Mouse (Mus musculus): ENCODE measurements around the gene 1700001O22Rik. TPM values are rescaled to one million over a fixed set of nuclear protein-coding genes. Genes with fewer than 3 reads are reported as not detected.
A peak's percentile ranks its signal among the peaks of the same experiment; 100 is the strongest.

The 1700001O22Rik gene
- polyA plus RNA-seq, 1 experiment = not detected

- no peak overlapping the region for H3K4me3 ChIP-seq (ENCODE audit: insufficient read depth, low read depth, low read length)
- no peak overlapping the region for H3K27ac ChIP-seq (replicated peaks; ENCODE audit: low read depth, low read length)
- 0 out of 2 replicates have a peak, but pooled peaks cover 3% of the 10 kb centered on the region for H3K4me1 ChIP-seq (ENCODE audit: control insufficient read depth, insufficient read depth, insufficient read length, low read length)
Observed at GRCm38 (mm10) chr2:30799456-30799855, 4.0 kb downstream of the 1700001O22Rik start.

GRCm38 (mm10) chr2:30796382-30796781 is 7.1 kb downstream of the 1700001O22Rik start:
- H3K4me3 ChIP-seq (ENCODE audit: insufficient read depth, low read depth, low read length) = no peak overlapping the region
- no peak overlapping the region for H3K27ac ChIP-seq (replicated peaks; ENCODE audit: low read depth, low read length)

GRCm38 (mm10) chr2:30795889-30796275 is 7.6 kb downstream of the 1700001O22Rik start:
- H3K4me3 ChIP-seq (ENCODE audit: insufficient read depth, low read depth, low read length) = no peak overlapping the region
- H3K4me1 ChIP-seq (ENCODE audit: control insufficient read depth, insufficient read depth, insufficient read length, low read length) = no peaks in the 10 kb centered on the region
- H3K27ac ChIP-seq (replicated peaks; ENCODE audit: low read depth, low read length) = no peak overlapping the region

More at GRCm38 (mm10) chr2:30796382-30796781, 7.1 kb downstream of the 1700001O22Rik start:
- H3K4me1 ChIP-seq (ENCODE audit: control insufficient read depth, insufficient read depth, insufficient read length, low read length) = no peaks in the 10 kb centered on the region

- no peaks in the 10 kb centered on the region for H3K4me1 ChIP-seq (ENCODE audit: control insufficient read depth, insufficient read depth, insufficient read length, low read length)
- H3K27ac ChIP-seq (replicated peaks; ENCODE audit: low read depth, low read length) = no peak overlapping the region
- H3K4me3 ChIP-seq (ENCODE audit: insufficient read depth, low read depth, low read length) = no peak overlapping the region
Observed at GRCm38 (mm10) chr2:30795271-30795888, 8.1 kb downstream of the 1700001O22Rik start.

GRCm38 (mm10) chr2:30794179-30795108 is 9.0 kb downstream of the 1700001O22Rik start:
- no peaks in the 10 kb centered on the region for H3K4me1 ChIP-seq (ENCODE audit: control insufficient read depth, insufficient read depth, insufficient read length, low read length)
- peak overlapping the region; percentile 77 for H3K27ac ChIP-seq (replicated peaks; ENCODE audit: low read depth, low read length)
- H3K4me3 ChIP-seq (ENCODE audit: insufficient read depth, low read depth, low read length) = peak overlapping the region; percentile 66

- no peak overlapping the region for H3K4me3 ChIP-seq (ENCODE audit: insufficient read depth, low read depth, low read length)
- no peak overlapping the region for H3K27ac ChIP-seq (replicated peaks; ENCODE audit: low read depth, low read length)
- no peaks in the 10 kb centered on the region for H3K4me1 ChIP-seq (ENCODE audit: control insufficient read depth, insufficient read depth, insufficient read length, low read length)
Observed at GRCm38 (mm10) chr2:30792061-30792460, 11.4 kb downstream of the 1700001O22Rik start.

- Histone ChIP-seq H3K4me1 (ENCODE audit: control insufficient read depth, insufficient read depth, insufficient read length, low read length) (peaks cover 8% of the 10 kb centered on the region), H3K4me3 (ENCODE audit: insufficient read depth, low read depth, low read length) (no peak overlapping the region), H3K27ac (replicated peaks; ENCODE audit: low read depth, low read length) (no peak overlapping the region)
Observed at GRCm38 (mm10) chr2:30787466-30787865, 16.0 kb downstream of the 1700001O22Rik start.

GRCm38 (mm10) chr2:30784078-30784994 is 19.1 kb downstream of the 1700001O22Rik start:
- Histone ChIP-seq H3K4me3 (ENCODE audit: insufficient read depth, low read depth, low read length) (peak overlapping the region; percentile 31), H3K4me1 (ENCODE audit: control insufficient read depth, insufficient read depth, insufficient read length, low read length) (peaks cover 8% of the 10 kb centered on the region), H3K27ac (replicated peaks; ENCODE audit: low read depth, low read length) (no peak overlapping the region)

GRCm38 (mm10) chr2:30783346-30783745 is 20.1 kb downstream of the 1700001O22Rik start:
- H3K27ac ChIP-seq (replicated peaks; ENCODE audit: low read depth, low read length) = peak overlapping the region; percentile 67
- no peak overlapping the region for H3K4me3 ChIP-seq (ENCODE audit: insufficient read depth, low read depth, low read length)
- H3K4me1 ChIP-seq (ENCODE audit: control insufficient read depth, insufficient read depth, insufficient read length, low read length) = peaks cover 8% of the 10 kb centered on the region

- H3K27ac ChIP-seq (replicated peaks; ENCODE audit: low read depth, low read length) = peak overlapping the region; percentile 67
- H3K4me1 ChIP-seq (ENCODE audit: control insufficient read depth, insufficient read depth, insufficient read length, low read length) = peaks cover 8% of the 10 kb centered on the region
- no peak overlapping the region for H3K4me3 ChIP-seq (ENCODE audit: insufficient read depth, low read depth, low read length)
Observed at GRCm38 (mm10) chr2:30782312-30783290, 20.9 kb downstream of the 1700001O22Rik start.

GRCm38 (mm10) chr2:30779241-30779640 is 24.2 kb downstream of the 1700001O22Rik start:
- Histone ChIP-seq H3K27ac (replicated peaks; ENCODE audit: low read depth, low read length) (peak overlapping the region; percentile 7; the same call in 1 of the 2 replicates), H3K4me3 (ENCODE audit: insufficient read depth, low read depth, low read length) (no peak overlapping the region), H3K4me1 (ENCODE audit: control insufficient read depth, insufficient read depth, insufficient read length, low read length) (peaks cover 8% of the 10 kb centered on the region)

GRCm38 (mm10) chr2:30778235-30778634 is 25.2 kb downstream of the 1700001O22Rik start:
- Histone ChIP-seq H3K4me1 (ENCODE audit: control insufficient read depth, insufficient read depth, insufficient read length, low read length) (peaks cover 13% of the 10 kb centered on the region), H3K27ac (replicated peaks; ENCODE audit: low read depth, low read length) (no peak overlapping the region), H3K4me3 (ENCODE audit: insufficient read depth, low read depth, low read length) (no peak overlapping the region)

- Histone ChIP-seq H3K4me3 (ENCODE audit: insufficient read depth, low read depth, low read length) (no peak overlapping the region), H3K4me1 (ENCODE audit: control insufficient read depth, insufficient read depth, insufficient read length, low read length) (peaks cover 14% of the 10 kb centered on the region), H3K27ac (replicated peaks; ENCODE audit: low read depth, low read length) (no peak overlapping the region)
Observed at GRCm38 (mm10) chr2:30777266-30777665, 26.2 kb downstream of the 1700001O22Rik start.

- Histone ChIP-seq H3K4me1 (ENCODE audit: control insufficient read depth, insufficient read depth, insufficient read length, low read length) (peaks cover 14% of the 10 kb centered on the region), H3K4me3 (ENCODE audit: insufficient read depth, low read depth, low read length) (no peak overlapping the region), H3K27ac (replicated peaks; ENCODE audit: low read depth, low read length) (no peak overlapping the region)
Observed at GRCm38 (mm10) chr2:30775955-30776354, 27.5 kb downstream of the 1700001O22Rik start.

All from brown adipose tissue, adult 24 weeks (tissue).